Mouse (Mus musculus) liver, embryonic 14.5 days (tissue): Measurements from ENCODE around the gene Nsrp1. TPM values are rescaled to one million over a fixed set of nuclear protein-coding genes. Genes with fewer than 3 reads are reported as not detected.

Experiments
- ATAC-seq: fragments of 200-750 bp; cut with Nextera tagmentation; 2 replicates; pipeline ENCODE4 v1.8.0; 2017; ENCODE audit warnings: moderate number of reproducible peaks, mild to moderate bottlenecking, moderate library complexity; ENCODE audit not compliant: insufficient read depth
- DNase-seq, 3 experiments: peaks; one replicate each; pipeline ENCODE4 v3.0.0-alpha.2; 2012 to 2013; ENCODE audit warnings: low read depth in 3 of 3, low spot score in 3 of 3
- H3K27ac ChIP-seq: fragments of 300-500 bp; sonication (generic); 2 replicates; pipeline ENCODE4 v1.5.1; 2014; ENCODE audit warnings: moderate library complexity, mild to moderate bottlenecking, control low read depth, inconsistent platforms
- H3K27me3 ChIP-seq: fragments of 300-500 bp; sonication (generic); 2 replicates; pipeline ENCODE4 v1.6.1; 2014; ENCODE audit warnings: mild to moderate bottlenecking, low read length, moderate library complexity; ENCODE audit not compliant: control insufficient read depth, insufficient read depth
- H3K36me3 ChIP-seq: fragments of 300-500 bp; sonication (generic); replicated peaks from 2 replicates; pipeline ENCODE4 v1.6.1; 2014; ENCODE audit warnings: low read depth; ENCODE audit not compliant: control insufficient read depth, insufficient read depth
- H3K4me1 ChIP-seq, 2 experiments: fragments of 200-500 bp in 1 of 2; fragments of 300-500 bp in 1 of 2; sonication (generic) in 1 of 2; replicated peaks; 2 replicates each; pipeline ENCODE4 v1.6.1; 2012 to 2014; ENCODE audit warnings: antibody characterized with exemption in 1 of 2, inconsistent platforms in 1 of 2, low read length in 1 of 2; ENCODE audit not compliant: control insufficient read depth in 2 of 2, insufficient read depth in 2 of 2
- H3K4me2 ChIP-seq: fragments of 300-500 bp; sonication (generic); 2 replicates; pipeline ENCODE4 v1.6.1; 2014; ENCODE audit warnings: low read depth, mild to moderate bottlenecking, control low read depth, moderate library complexity
- H3K4me3 ChIP-seq, 2 experiments: fragments of 200-500 bp in 1 of 2; fragments of 300-500 bp in 1 of 2; sonication (generic) in 1 of 2; 2 replicates each; pipeline ENCODE4 v1.5.1; 2012 to 2014; ENCODE audit warnings: low read depth in 2 of 2, low read length in 2 of 2, mild to moderate bottlenecking in 2 of 2, control low read depth in 1 of 2, inconsistent platforms in 1 of 2, moderate library complexity in 1 of 2; ENCODE audit not compliant: insufficient read depth in 1 of 2
- H3K9ac ChIP-seq: fragments of 300-500 bp; sonication (generic); replicated peaks from 2 replicates; pipeline ENCODE4 v1.6.1; 2014; ENCODE audit warnings: mild to moderate bottlenecking, control low read depth, moderate library complexity
- H3K9me3 ChIP-seq: fragments of 300-500 bp; sonication (generic); 2 replicates; pipeline ENCODE4 v1.6.1; 2016; ENCODE audit warnings: low read length, mixed read lengths; ENCODE audit not compliant: control insufficient read depth
- CTCF ChIP-seq: IDR thresholded peaks from 2 replicates; pipeline ENCODE4 v1.5.1; 2016; ENCODE audit warnings: antibody characterized with exemption, low read depth, control low read depth
- EP300 ChIP-seq: IDR thresholded peaks from 2 replicates; pipeline ENCODE4 v1.6.1; 2016; ENCODE audit warnings: antibody characterized with exemption, low read depth
- WGBS: fragments of 180-500 bp; shearing (Covaris S2); extraction: QIAGEN DNeasy Blood & Tissue Kit; methylation state at CpG from one replicate; pipeline ENCODE4 v1.1.7; 2014; ENCODE audit not compliant: insufficient replicate concordance; 5-methylcytosine and 5-hydroxymethylcytosine counted together
- polyA plus RNA-seq, 2 experiments: library from polyadenylated mRNA; depleted of rRNA in 1 of 2; stranded (reverse) in 1 of 2; unstranded in 1 of 2; fragments of >200 nt; fragmentation: Nextera tagmentation in 1 of 2; extraction: Ambion mirVana in 1 of 2; gene quantifications; 2 replicates each; pipeline versions ENCODE4 v1.2.1 to v1.2.3; 2012 to 2014

The Nsrp1 gene
- polyA plus RNA-seq, 2 experiments, result 3.8 to 22.9 TPM

DNA sequence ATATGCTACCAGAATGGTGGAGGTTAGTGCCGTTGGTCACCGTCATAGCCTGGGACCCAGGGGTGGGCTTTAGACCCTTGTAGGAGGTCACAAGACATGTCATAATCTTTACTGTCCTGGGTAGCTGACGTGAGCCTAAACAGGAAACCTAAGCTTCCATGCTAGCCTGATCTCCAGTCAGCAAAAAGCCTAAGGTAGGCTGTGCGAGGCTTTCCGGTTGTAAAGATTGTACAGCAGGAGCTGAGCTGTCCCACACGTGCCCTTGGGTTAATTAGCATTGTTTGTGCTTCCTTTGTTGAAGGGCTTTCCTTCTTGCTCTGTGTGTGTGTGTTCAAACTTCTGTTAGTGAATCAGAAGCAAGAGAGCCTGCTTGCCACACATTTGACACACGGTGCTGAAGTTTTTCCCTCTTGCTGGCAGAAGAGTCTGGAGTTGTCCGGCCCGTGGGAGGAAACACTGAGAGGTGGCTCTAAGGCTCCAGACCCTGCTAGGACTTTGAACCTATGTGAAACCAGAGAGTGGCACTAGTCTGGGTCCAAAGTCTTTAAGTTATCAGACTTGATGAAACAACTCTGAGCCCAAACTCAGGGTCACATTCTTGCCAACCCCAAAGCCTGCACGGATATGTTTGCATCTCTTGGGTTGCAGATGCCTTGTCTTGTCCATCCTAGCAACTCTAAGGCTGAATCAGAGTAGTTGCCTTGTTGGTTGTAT lies 67.3 kb downstream of the Nsrp1 start:
- no peak for DNase-seq
- Histone ChIP-seq H3K4me1 (no peaks in the 10 kb centered on the region; a peak in 2 of 4 replicates), H3K4me2 (no peak overlapping the region), H3K9ac (no peak overlapping the region), H3K9me3 (no peaks in the 10 kb centered on the region), H3K27ac (no peak overlapping the region), H3K4me3 (no peak overlapping the region), H3K27me3 (no peaks in the 10 kb centered on the region; the same call in 1 of the 2 replicates), H3K36me3 (no peaks in the 10 kb centered on the region)
- no peak for ATAC-seq
- no peak for TF ChIP-seq EP300
- TF ChIP-seq CTCF, result no peak
- WGBS, result 57% methylated on average over 10 of the region's 10 CpGs

DNA sequence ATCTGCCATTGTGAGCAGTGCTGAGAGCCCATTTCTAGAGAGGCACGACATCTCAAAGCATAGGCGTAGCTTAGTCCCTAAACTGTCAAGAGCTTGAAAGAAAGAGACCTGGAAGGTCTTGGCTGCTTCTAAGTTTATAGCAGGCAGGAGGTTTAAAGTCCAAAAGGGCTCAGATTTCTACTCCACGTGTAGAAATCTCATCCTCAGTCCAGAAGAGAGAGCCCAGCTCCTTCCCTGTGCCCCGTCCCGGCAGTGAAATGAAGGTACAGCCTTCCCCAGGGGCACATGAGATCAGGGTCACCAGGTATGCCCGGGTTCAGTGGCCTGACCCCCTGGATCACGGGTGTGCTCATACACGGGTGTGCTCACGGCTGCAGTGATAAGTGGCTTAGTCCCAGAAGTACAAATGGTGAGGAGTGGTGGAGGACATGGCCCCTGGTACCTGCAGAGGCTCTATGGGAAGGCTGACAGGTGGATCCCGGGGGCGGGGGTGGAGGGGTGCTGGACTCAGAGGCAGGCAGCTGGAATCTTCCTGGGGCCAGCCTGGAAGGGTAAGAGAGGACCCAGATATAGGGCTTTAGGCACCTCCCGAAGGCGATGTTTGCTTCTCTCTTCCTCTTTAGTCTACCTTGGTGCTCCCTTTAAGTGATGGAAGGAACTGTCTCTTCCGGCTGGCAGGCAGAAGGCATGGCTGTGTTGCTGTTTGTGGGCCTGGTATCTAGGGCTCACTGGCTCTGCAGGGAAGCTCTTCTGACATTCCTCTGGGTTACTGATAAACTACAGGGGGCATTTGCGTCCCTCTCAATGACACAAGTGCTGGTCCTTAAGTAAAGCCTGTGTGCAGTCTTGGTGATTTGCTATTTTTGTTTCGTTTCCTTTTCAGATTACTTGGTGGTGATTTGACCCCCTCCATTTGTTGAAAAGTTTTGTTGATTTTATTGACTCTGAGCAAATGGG lies 68.9 kb downstream of the Nsrp1 start:
- DNase-seq (no peak), ATAC-seq (no peak)
- Histone ChIP-seq H3K27ac (no peak overlapping the region), H3K36me3 (no peaks in the 10 kb centered on the region), H3K9ac (no peak overlapping the region), H3K27me3 (no peaks in the 10 kb centered on the region; the same call in 1 of the 2 replicates), H3K4me3 (no peak overlapping the region), H3K9me3 (no peaks in the 10 kb centered on the region), H3K4me2 (no peak overlapping the region), H3K4me1 (no peaks in the 10 kb centered on the region; a peak in 2 of 4 replicates)
- no peak for TF ChIP-seq CTCF
- WGBS, result 54% methylated on average over 16 of the region's 16 CpGs

DNA sequence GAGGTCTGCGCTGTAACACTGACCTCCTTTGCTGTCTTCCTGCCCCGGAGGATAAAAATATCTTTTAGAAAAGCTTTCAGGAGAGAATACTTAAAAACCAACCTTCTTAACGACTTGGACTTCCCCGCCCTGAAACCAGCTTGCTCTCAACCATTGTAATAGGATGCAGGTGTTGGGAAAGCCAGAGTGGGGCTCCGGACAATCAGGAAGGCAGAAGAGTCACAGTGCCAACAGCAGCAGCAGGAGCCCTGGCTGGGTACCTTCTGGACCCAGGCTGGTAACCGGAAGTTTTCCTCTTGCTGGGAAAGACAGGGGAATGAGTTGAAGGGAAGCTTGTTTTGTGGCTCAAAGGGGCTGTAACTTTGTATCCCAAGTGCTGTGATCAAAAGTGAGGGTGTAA lies 71.6 kb downstream of the Nsrp1 start:
- ATAC-seq (no peak), DNase-seq (no peak)
- Histone ChIP-seq H3K4me3 (no peak overlapping the region), H3K4me2 (no peak overlapping the region), H3K9me3 (no peaks in the 10 kb centered on the region), H3K9ac (no peak overlapping the region), H3K36me3 (no peaks in the 10 kb centered on the region), H3K27me3 (no peaks in the 10 kb centered on the region), H3K27ac (no peak overlapping the region), H3K4me1 (no peaks in the 10 kb centered on the region; a peak in 2 of 4 replicates)
- no peak for TF ChIP-seq CTCF
- TF ChIP-seq EP300, result no peak
- WGBS, result 36% methylated on average over 6 of the region's 6 CpGs

DNA sequence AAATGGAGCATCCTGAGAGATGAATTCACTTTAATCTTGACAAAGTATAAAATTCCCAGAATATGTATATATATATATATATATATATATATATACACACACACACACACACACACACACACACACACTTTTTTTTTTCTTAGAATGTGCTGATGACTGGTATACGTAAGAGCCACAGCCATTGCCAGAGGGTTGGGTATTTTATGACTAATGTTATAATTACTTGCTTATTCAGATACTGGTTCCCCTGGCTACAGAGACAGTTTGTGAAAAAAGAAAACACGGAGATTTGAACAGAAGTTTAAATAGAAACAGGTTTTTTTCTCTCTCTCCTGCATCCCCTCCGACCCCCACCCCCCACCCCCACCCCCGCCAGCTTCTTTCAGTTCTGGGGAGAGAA lies 72.4 kb downstream of the Nsrp1 start:
- ATAC-seq (no peak), DNase-seq (no peak)
- Histone ChIP-seq H3K9ac (no peak overlapping the region), H3K4me1 (no peaks in the 10 kb centered on the region; a peak in 2 of 4 replicates), H3K27ac (no peak overlapping the region), H3K36me3 (no peaks in the 10 kb centered on the region), H3K4me2 (no peak overlapping the region), H3K4me3 (no peak overlapping the region), H3K27me3 (no peaks in the 10 kb centered on the region; the same call in 1 of the 2 replicates), H3K9me3 (no peaks in the 10 kb centered on the region)
- TF ChIP-seq CTCF (no peak), EP300 (no peak)
- 48% methylated on average over 4 of the region's 4 CpGs for WGBS

DNA sequence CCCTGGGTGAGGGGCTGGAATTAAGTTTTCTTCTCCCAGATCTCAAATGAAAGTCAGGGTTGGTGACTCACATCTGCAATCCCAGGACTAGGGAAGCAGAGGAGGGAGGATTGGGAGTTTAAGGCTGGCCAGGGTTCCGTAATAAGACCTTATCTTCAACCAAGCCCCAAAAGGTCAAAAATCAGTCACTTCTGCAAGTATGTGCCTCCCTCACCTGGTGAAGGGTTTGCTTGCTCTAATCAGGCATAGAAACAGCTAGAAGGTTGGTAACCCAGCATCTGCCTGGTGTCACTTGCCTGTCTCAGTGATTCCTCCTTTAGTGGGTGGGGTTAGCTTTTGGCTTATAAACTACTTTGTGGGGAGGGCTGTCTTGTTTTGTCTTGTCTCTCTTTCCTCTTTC lies 75.9 kb downstream of the Nsrp1 start:
- peaks cover 0 to 3% of the 10 kb centered on the region in 2 experiments; a peak in 1 of 4 replicates for H3K4me1 ChIP-seq
- H3K4me3 ChIP-seq, result no peak overlapping the region
- DNase-seq, result no peak
- H3K27ac ChIP-seq, result no peak overlapping the region
- WGBS, result 48% methylated on average over 1 of the region's 1 CpGs
- H3K9ac ChIP-seq, result no peak overlapping the region
- H3K27me3 ChIP-seq, result peaks cover 33% of the 10 kb centered on the region
- TF ChIP-seq CTCF (no peak), EP300 (no peak)
- H3K9me3 ChIP-seq, result no peaks in the 10 kb centered on the region
- no peak for ATAC-seq
- no peak overlapping the region for H3K4me2 ChIP-seq
- H3K36me3 ChIP-seq, result no peaks in the 10 kb centered on the region
